Mouse (Mus musculus) MEL (cell line): ENCODE data around the gene Nod1.

Experiments used
- HCFC1 ChIP-seq: IDR thresholded peaks from 2 replicates; pipeline ENCODE4 v1.6.1; 2012; ENCODE audit warnings: low read depth, mild to moderate bottlenecking, inconsistent platforms, low read length, improper control_type of control experiment, moderate library complexity
- NELFE ChIP-seq: IDR thresholded peaks from 2 replicates; pipeline ENCODE4 v1.6.1; 2011; ENCODE audit warnings: low read depth, low read length, improper control_type of control experiment
- TAL1 ChIP-seq: IDR thresholded peaks from 2 replicates; pipeline ENCODE4 v1.6.1; 2012; ENCODE audit warnings: mild to moderate bottlenecking, inconsistent platforms, low read length, moderate library complexity, mixed read lengths

DNA sequence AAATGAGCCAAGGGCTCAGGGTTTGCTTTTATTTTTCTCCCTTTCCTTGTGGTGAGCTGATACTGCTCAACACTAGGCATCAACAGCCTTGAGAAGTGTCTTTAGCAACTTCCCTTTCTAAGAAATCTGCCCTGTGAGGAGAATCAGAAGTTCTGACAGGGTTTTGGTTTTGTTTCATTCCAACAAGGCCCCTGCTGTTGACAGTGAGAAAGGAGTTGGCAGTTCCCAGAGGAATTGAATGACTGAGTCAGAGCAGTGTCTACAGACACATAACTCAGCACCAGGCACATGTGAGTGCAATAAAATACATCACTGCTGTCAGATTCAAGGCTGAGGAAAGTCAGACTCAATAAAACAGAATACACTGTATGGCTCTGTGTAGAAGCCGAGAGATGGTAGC is 16.0 kb downstream of the Nod1 start:
- TF ChIP-seq NELFE (no peak), HCFC1 (no peak), TAL1 (no peak)
